Mouse (Mus musculus): ENCODE results near the gene Btbd35f22. TPM values are rescaled to one million over a fixed set of nuclear protein-coding genes. Genes with fewer than 3 reads are reported as not detected.

Gene Btbd35f22
- not detected for polyA plus RNA-seq (2017; shearing (Covaris generic))

GRCm38 (mm10) chrX:32047529-32047928, at the start of gene Btbd35f22:
Gene Btbd35f22, plus strand, starts transcription at chrX:32047829.

Other genes starting within 250 kb of the Btbd35f22 start
- gene Gm21637, start 85.8 kb upstream of the Btbd35f22 start, polyA plus RNA-seq (2017; shearing (Covaris generic)): not detected
- not detected for gene Btbd35f2, start 230.6 kb downstream of the Btbd35f22 start, polyA plus RNA-seq (2017; shearing (Covaris generic))

Data from effector memory CD4-positive, alpha-beta T cell, adult 7 months (primary cell).